Mouse (Mus musculus): Measurements from ENCODE around the gene Mrps18b. TPM values are rescaled to one million over a fixed set of nuclear protein-coding genes. Genes with fewer than 3 reads are reported as not detected.
A peak's percentile ranks its signal among the peaks of the same experiment; 100 is the strongest.

The Mrps18b gene
- polyA plus RNA-seq, 1 experiment from 2014 or later = 83.2 TPM

- Histone ChIP-seq H3K4me2 (ENCODE audit: low read depth, low read length) (peak overlapping the region; percentile 87; the same call in 1 of the 2 replicates), H3K36me3 (ENCODE audit: control insufficient read depth, insufficient read depth, low read length) (peaks cover 16% of the 10 kb centered on the region; the same call in 1 of the 2 replicates), H3K4me1 (ENCODE audit: control insufficient read depth, insufficient read depth, low read length) (peaks cover 23% of the 10 kb centered on the region), H3K27ac (ENCODE audit: low read length) (peak overlapping the region; percentile 99), H3K9ac (ENCODE audit: low read length) (no peak overlapping the region; the same call in 1 of the 2 replicates), H3K4me3 (replicated peaks; ENCODE audit: low read length) (no peak overlapping the region; the same call in 1 of the 2 replicates), H3K27me3 (ENCODE audit: control insufficient read depth, insufficient read depth, low read length) (no peaks in the 10 kb centered on the region), H3K9me3 (replicated peaks; ENCODE audit: control insufficient read depth, low read length) (no peaks in the 10 kb centered on the region)
- 60% methylated on average over 1 of the region's 1 CpGs for WGBS
- no peak for ATAC-seq (ENCODE audit: insufficient read depth, low FRiP score)
Measured at GRCm38 (mm10) chr17:35920384-35920783, 4.2 kb upstream of the Mrps18b start.

- Histone ChIP-seq H3K36me3 (ENCODE audit: control insufficient read depth, insufficient read depth, low read length) (peaks cover 12% of the 10 kb centered on the region; the same call in 1 of the 2 replicates), H3K9ac (ENCODE audit: low read length) (peak overlapping the region; percentile 62), H3K9me3 (replicated peaks; ENCODE audit: control insufficient read depth, low read length) (no peaks in the 10 kb centered on the region), H3K4me3 (replicated peaks; ENCODE audit: low read length) (peak overlapping the region; percentile 82), H3K27ac (ENCODE audit: low read length) (peak overlapping the region; percentile 99), H3K4me1 (ENCODE audit: control insufficient read depth, insufficient read depth, low read length) (peaks cover 26% of the 10 kb centered on the region), H3K4me2 (ENCODE audit: low read depth, low read length) (peak overlapping the region; percentile 87), H3K27me3 (ENCODE audit: control insufficient read depth, insufficient read depth, low read length) (no peaks in the 10 kb centered on the region)
- ATAC-seq (ENCODE audit: insufficient read depth, low FRiP score) = no peak
- 27% methylated on average over 6 of the region's 6 CpGs for WGBS
Measured at GRCm38 (mm10) chr17:35919864-35920301, 3.7 kb upstream of the Mrps18b start.

- H3K9me3 ChIP-seq (replicated peaks; ENCODE audit: control insufficient read depth, low read length) = no peaks in the 10 kb centered on the region
- H3K27ac ChIP-seq (ENCODE audit: low read length) = peak overlapping the region; percentile 99
- no peaks in the 10 kb centered on the region for H3K27me3 ChIP-seq (ENCODE audit: control insufficient read depth, insufficient read depth, low read length)
- peak; percentile 42 for ATAC-seq (ENCODE audit: insufficient read depth, low FRiP score)
- H3K4me1 ChIP-seq (ENCODE audit: control insufficient read depth, insufficient read depth, low read length) = peaks cover 26% of the 10 kb centered on the region
- WGBS = 7% methylated on average over 7 of the region's 7 CpGs
- H3K4me2 ChIP-seq (ENCODE audit: low read depth, low read length) = peak overlapping the region; percentile 87
- peaks cover 11% of the 10 kb centered on the region; the same call in 1 of the 2 replicates for H3K36me3 ChIP-seq (ENCODE audit: control insufficient read depth, insufficient read depth, low read length)
- H3K4me3 ChIP-seq (replicated peaks; ENCODE audit: low read length) = peak overlapping the region; percentile 82
- H3K9ac ChIP-seq (ENCODE audit: low read length) = peak overlapping the region; percentile 82
Measured at GRCm38 (mm10) chr17:35919060-35919715, 3.0 kb upstream of the Mrps18b start.

GRCm38 (mm10) chr17:35918276-35919059 lies 2.3 kb upstream of the Mrps18b start:
- H3K9me3 ChIP-seq (replicated peaks; ENCODE audit: control insufficient read depth, low read length) = no peaks in the 10 kb centered on the region
- 0 out of 2 replicates have a peak, but pooled peaks cover 7% of the 10 kb centered on the region for H3K36me3 ChIP-seq (ENCODE audit: control insufficient read depth, insufficient read depth, low read length)
- WGBS = under 1% methylated on average over 11 of the region's 11 CpGs
- peak overlapping the region; percentile 99 for H3K27ac ChIP-seq (ENCODE audit: low read length)
- H3K9ac ChIP-seq (ENCODE audit: low read length) = peak overlapping the region; percentile 95
- H3K4me3 ChIP-seq (replicated peaks; ENCODE audit: low read length) = peak overlapping the region; percentile 82
- no peaks in the 10 kb centered on the region for H3K27me3 ChIP-seq (ENCODE audit: control insufficient read depth, insufficient read depth, low read length)
- H3K4me1 ChIP-seq (ENCODE audit: control insufficient read depth, insufficient read depth, low read length) = peaks cover 26% of the 10 kb centered on the region
- peak overlapping the region; percentile 87 for H3K4me2 ChIP-seq (ENCODE audit: low read depth, low read length)
- ATAC-seq (ENCODE audit: insufficient read depth, low FRiP score) = no peak

- peaks cover 13% of the 10 kb centered on the region; the same call in 1 of the 2 replicates for H3K36me3 ChIP-seq (ENCODE audit: control insufficient read depth, insufficient read depth, low read length)
- no peak for ATAC-seq (ENCODE audit: insufficient read depth, low FRiP score)
- H3K4me2 ChIP-seq (ENCODE audit: low read depth, low read length) = peak overlapping the region; percentile 87
- peak overlapping the region; percentile 95 for H3K9ac ChIP-seq (ENCODE audit: low read length)
- H3K27ac ChIP-seq (ENCODE audit: low read length) = peak overlapping the region; percentile 99
- peaks cover 26% of the 10 kb centered on the region for H3K4me1 ChIP-seq (ENCODE audit: control insufficient read depth, insufficient read depth, low read length)
- H3K9me3 ChIP-seq (replicated peaks; ENCODE audit: control insufficient read depth, low read length) = no peaks in the 10 kb centered on the region
- peak overlapping the region; percentile 82 for H3K4me3 ChIP-seq (replicated peaks; ENCODE audit: low read length)
- WGBS = 0% methylated on average over 13 of the region's 13 CpGs
- H3K27me3 ChIP-seq (ENCODE audit: control insufficient read depth, insufficient read depth, low read length) = no peaks in the 10 kb centered on the region
Measured at GRCm38 (mm10) chr17:35917463-35918251, 1.5 kb upstream of the Mrps18b start.

GRCm38 (mm10) chr17:35917143-35917462 lies 914 bp upstream of the Mrps18b start:
- no peaks in the 10 kb centered on the region for H3K9me3 ChIP-seq (replicated peaks; ENCODE audit: control insufficient read depth, low read length)
- H3K36me3 ChIP-seq (ENCODE audit: control insufficient read depth, insufficient read depth, low read length) = peaks cover 18% of the 10 kb centered on the region; the same call in 1 of the 2 replicates
- ATAC-seq (ENCODE audit: insufficient read depth, low FRiP score) = no peak
- H3K9ac ChIP-seq (ENCODE audit: low read length) = peak overlapping the region; percentile 95
- H3K27ac ChIP-seq (ENCODE audit: low read length) = peak overlapping the region; percentile 99
- WGBS = 0% methylated on average over 8 of the region's 8 CpGs
- H3K4me1 ChIP-seq (ENCODE audit: control insufficient read depth, insufficient read depth, low read length) = peaks cover 26% of the 10 kb centered on the region
- H3K27me3 ChIP-seq (ENCODE audit: control insufficient read depth, insufficient read depth, low read length) = no peaks in the 10 kb centered on the region
- peak overlapping the region; percentile 87 for H3K4me2 ChIP-seq (ENCODE audit: low read depth, low read length)
- peak overlapping the region; percentile 82 for H3K4me3 ChIP-seq (replicated peaks; ENCODE audit: low read length)

GRCm38 (mm10) chr17:35915538-35916296 lies 472 bp downstream of the Mrps18b start:
- H3K9ac ChIP-seq (ENCODE audit: low read length) = peak overlapping the region; percentile 95
- H3K9me3 ChIP-seq (replicated peaks; ENCODE audit: control insufficient read depth, low read length) = no peaks in the 10 kb centered on the region
- 2% methylated on average over 28 of the region's 28 CpGs for WGBS
- no peak for ATAC-seq (ENCODE audit: insufficient read depth, low FRiP score)
- H3K4me3 ChIP-seq (replicated peaks; ENCODE audit: low read length) = peak overlapping the region; percentile 82
- H3K27me3 ChIP-seq (ENCODE audit: control insufficient read depth, insufficient read depth, low read length) = no peaks in the 10 kb centered on the region
- peak overlapping the region; percentile 88 for H3K4me2 ChIP-seq (ENCODE audit: low read depth, low read length)
- H3K36me3 ChIP-seq (ENCODE audit: control insufficient read depth, insufficient read depth, low read length) = peaks cover 18% of the 10 kb centered on the region; the same call in 1 of the 2 replicates
- peak overlapping the region; percentile 99 for H3K27ac ChIP-seq (ENCODE audit: low read length)
- peaks cover 21% of the 10 kb centered on the region for H3K4me1 ChIP-seq (ENCODE audit: control insufficient read depth, insufficient read depth, low read length)

- no peak for ATAC-seq (ENCODE audit: insufficient read depth, low FRiP score)
- H3K36me3 ChIP-seq (ENCODE audit: control insufficient read depth, insufficient read depth, low read length) = peaks cover 18% of the 10 kb centered on the region; the same call in 1 of the 2 replicates
- WGBS = 71% methylated on average over 6 of the region's 6 CpGs
- no peak overlapping the region for H3K27ac ChIP-seq (ENCODE audit: low read length)
- peak overlapping the region; percentile 95; the same call in 1 of the 2 replicates for H3K9ac ChIP-seq (ENCODE audit: low read length)
- H3K4me2 ChIP-seq (ENCODE audit: low read depth, low read length) = peak overlapping the region; percentile 88; the same call in 1 of the 2 replicates
- H3K4me1 ChIP-seq (ENCODE audit: control insufficient read depth, insufficient read depth, low read length) = peaks cover 16% of the 10 kb centered on the region
- H3K4me3 ChIP-seq (replicated peaks; ENCODE audit: low read length) = peak overlapping the region; percentile 82
- H3K9me3 ChIP-seq (replicated peaks; ENCODE audit: control insufficient read depth, low read length) = no peaks in the 10 kb centered on the region
- H3K27me3 ChIP-seq (ENCODE audit: control insufficient read depth, insufficient read depth, low read length) = no peaks in the 10 kb centered on the region
Measured at GRCm38 (mm10) chr17:35914975-35915374, 1.2 kb downstream of the Mrps18b start.
